Mouse (Mus musculus) common myeloid progenitor, adult 5-6 weeks (primary cell): Measurements from ENCODE around the gene Il9. TPM values are rescaled to one million over a fixed set of nuclear protein-coding genes. Genes with fewer than 3 reads are reported as not detected.

ENCODE experiments used
- total RNA-seq: library from RNA; stranded (forward); fragments of 200-1000, 187-1606 nt; gene quantifications from 2 replicates; pipeline ENCODE4 v1.2.3, GENCODE M21; 2017

Il9 gene
- total RNA-seq, 1 experiment from 2014 or later: not detected

Other genes with a start within 250 kb of the Il9 start
- not detected in 2 replicates for gene Neurog1, start 230.1 kb downstream of the Il9 start, total RNA-seq
- not detected in 2 replicates for gene Cxcl14, start 185.7 kb downstream of the Il9 start, total RNA-seq
- not detected in 2 replicates for gene Gm3045, start 55.7 kb downstream of the Il9 start, total RNA-seq
- not detected in 2 replicates for gene Slc25a48, start 43.9 kb downstream of the Il9 start, total RNA-seq
- gene Fbxl21, start 40.2 kb upstream of the Il9 start, total RNA-seq: not detected in 2 replicates
- gene Lect2, start 66.3 kb upstream of the Il9 start, total RNA-seq: not detected in 2 replicates
- gene Tgfbi, start 127.3 kb upstream of the Il9 start, total RNA-seq: 5.5 and 7.2 TPM in 2 replicates
- 29.6 and 30.8 TPM in 2 replicates for gene Smad5, start 220.8 kb upstream of the Il9 start, total RNA-seq